Mouse (Mus musculus) embryonic facial prominence, embryonic 11.5 days (tissue): ENCODE data around the gene Ralgps1. TPM values are rescaled to one million over a fixed set of nuclear protein-coding genes. Genes with fewer than 3 reads are reported as not detected.

Experiments used
- ATAC-seq: fragments of 200-750 bp; cut with Nextera tagmentation; replicated peaks from 2 replicates; pipeline ENCODE4 v1.8.0; 2017; ENCODE audit warnings: low read depth; ENCODE audit not compliant: insufficient number of reproducible peaks, low FRiP score, low TSS enrichment
- DNase-seq: peaks from one replicate; pipeline ENCODE4 v3.0.0-alpha.2; 2015; ENCODE audit warnings: low spot score
- H3K27ac ChIP-seq: fragments of 300-500 bp; sonication (generic); replicated peaks from 2 replicates; pipeline ENCODE4 v1.5.1; 2014; ENCODE audit warnings: mild to moderate bottlenecking, low read depth, low read length, control low read depth
- H3K27me3 ChIP-seq: fragments of 300-500 bp; sonication (generic); 2 replicates; pipeline ENCODE4 v1.6.1; 2014; ENCODE audit warnings: mild to moderate bottlenecking, low read length, moderate library complexity, mixed read lengths; ENCODE audit not compliant: control insufficient read depth, insufficient read depth
- H3K36me3 ChIP-seq: fragments of 300-500 bp; sonication (generic); replicated peaks from 2 replicates; pipeline ENCODE4 v1.6.1; 2014; ENCODE audit warnings: low read depth, mild to moderate bottlenecking, low read length, moderate library complexity, mixed read lengths; ENCODE audit not compliant: control insufficient read depth, insufficient read depth
- H3K4me1 ChIP-seq: fragments of 300-500 bp; sonication (generic); 2 replicates; pipeline ENCODE4 v1.6.1; 2014; ENCODE audit warnings: low read length, mixed read lengths; ENCODE audit not compliant: control insufficient read depth, insufficient read depth
- H3K4me2 ChIP-seq: fragments of 300-500 bp; sonication (generic); 2 replicates; pipeline ENCODE4 v1.6.1; 2014; ENCODE audit warnings: low read depth, mild to moderate bottlenecking, control low read depth, low read length, moderate library complexity
- H3K4me3 ChIP-seq: fragments of 300-500 bp; sonication (generic); 2 replicates; pipeline ENCODE4 v1.5.1; 2014; ENCODE audit warnings: low read depth, low read length, control low read depth
- H3K9ac ChIP-seq: fragments of 300-500 bp; sonication (generic); replicated peaks from 2 replicates; pipeline ENCODE4 v1.6.1; 2014; ENCODE audit warnings: mild to moderate bottlenecking, control low read depth, low read length
- H3K9me3 ChIP-seq: fragments of 300-500 bp; sonication (generic); replicated peaks from 2 replicates; pipeline ENCODE4 v1.6.1; 2016; ENCODE audit warnings: mild to moderate bottlenecking, low read length, inconsistent platforms, mixed read lengths; ENCODE audit not compliant: control insufficient read depth
- WGBS: fragments of 180-500 bp; shearing (Covaris S2); extraction: QIAGEN DNeasy Blood & Tissue Kit; methylation state at CpG from one replicate; pipeline ENCODE4 v1.1.7; 2014; 5-methylcytosine and 5-hydroxymethylcytosine counted together
- polyA plus RNA-seq: library from polyadenylated mRNA; unstranded; fragments of >200 nt; fragmentation: Nextera tagmentation; extraction: Ambion mirVana; gene quantifications from 2 replicates; pipeline ENCODE4 v1.2.1, GENCODE M21; 2014

Ralgps1 gene
- polyA plus RNA-seq, 1 experiment from 2014 or later: 3.9 TPM

DNA sequence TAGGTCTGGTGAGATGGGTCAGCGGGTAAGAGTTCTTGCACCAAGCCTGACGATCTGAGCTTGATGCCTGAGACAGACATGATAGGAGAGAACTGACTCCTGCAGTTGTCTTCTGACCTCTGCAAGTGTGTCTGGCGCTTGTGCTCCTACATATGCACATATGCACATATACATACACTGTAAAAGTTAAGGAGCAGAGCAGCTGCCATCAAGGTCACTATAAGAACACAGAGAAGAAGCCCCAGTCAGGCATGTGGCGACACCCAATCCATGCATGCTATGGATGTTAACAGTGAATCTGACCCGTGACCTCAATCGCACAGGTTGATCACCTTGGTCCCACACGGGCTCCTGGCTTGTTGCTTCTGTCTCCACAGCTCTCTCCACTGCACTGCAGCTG lies 145.4 kb downstream of the Ralgps1 start:
- no peaks in the 10 kb centered on the region; the same call in 1 of the 2 replicates for H3K4me1 ChIP-seq
- no peaks in the 10 kb centered on the region; the same call in none of the 2 replicates for H3K36me3 ChIP-seq
- H3K27me3 ChIP-seq: no peaks in the 10 kb centered on the region
- H3K4me2 ChIP-seq: no peak overlapping the region
- no peak overlapping the region for H3K4me3 ChIP-seq
- no peaks in the 10 kb centered on the region for H3K9me3 ChIP-seq
- 90% methylated on average over 7 of the region's 7 CpGs for WGBS
- no peak overlapping the region for H3K27ac ChIP-seq
- DNase-seq (no peak), ATAC-seq (no peak)
- no peak overlapping the region for H3K9ac ChIP-seq

- H3K4me3 ChIP-seq: no peak overlapping the region
- DNase-seq (no peak), ATAC-seq (no peak; the same call in 1 of the 2 replicates)
- no peaks in the 10 kb centered on the region for H3K9me3 ChIP-seq
- no peak overlapping the region for H3K4me2 ChIP-seq
- no peaks in the 10 kb centered on the region; the same call in 1 of the 2 replicates for H3K36me3 ChIP-seq
- no peak overlapping the region for H3K9ac ChIP-seq
- no peaks in the 10 kb centered on the region for H3K27me3 ChIP-seq
- H3K4me1 ChIP-seq: no peaks in the 10 kb centered on the region; the same call in 1 of the 2 replicates
- WGBS: 66% methylated on average over 10 of the region's 10 CpGs
- H3K27ac ChIP-seq: no peak overlapping the region
Measured at GRCm38 (mm10) chr2:33223656-33224358, 147.5 kb downstream of the Ralgps1 start.

DNA sequence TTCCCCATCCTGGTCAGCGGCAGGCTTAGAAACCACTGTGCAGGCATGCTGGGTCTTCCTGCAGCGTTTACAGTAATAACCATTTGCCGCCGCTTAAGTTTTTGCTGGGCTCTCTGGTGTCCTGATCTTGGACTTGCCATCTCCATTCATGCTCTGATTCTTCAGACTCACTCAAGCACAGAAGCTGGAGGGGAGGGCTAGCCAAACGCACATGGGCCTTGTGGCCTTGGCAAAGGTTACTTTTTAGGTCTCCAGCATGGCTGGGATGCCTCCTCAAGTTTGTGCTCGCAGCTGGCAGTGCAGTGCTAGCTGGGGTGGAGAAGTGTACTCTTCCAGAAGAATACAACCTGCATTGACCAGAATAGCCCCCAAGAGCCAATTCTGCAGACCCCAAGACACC lies 148.8 kb downstream of the Ralgps1 start:
- H3K4me1 ChIP-seq: no peaks in the 10 kb centered on the region; the same call in 1 of the 2 replicates
- H3K36me3 ChIP-seq: no peaks in the 10 kb centered on the region; the same call in 1 of the 2 replicates
- WGBS: 87% methylated on average over 6 of the region's 6 CpGs

DNA sequence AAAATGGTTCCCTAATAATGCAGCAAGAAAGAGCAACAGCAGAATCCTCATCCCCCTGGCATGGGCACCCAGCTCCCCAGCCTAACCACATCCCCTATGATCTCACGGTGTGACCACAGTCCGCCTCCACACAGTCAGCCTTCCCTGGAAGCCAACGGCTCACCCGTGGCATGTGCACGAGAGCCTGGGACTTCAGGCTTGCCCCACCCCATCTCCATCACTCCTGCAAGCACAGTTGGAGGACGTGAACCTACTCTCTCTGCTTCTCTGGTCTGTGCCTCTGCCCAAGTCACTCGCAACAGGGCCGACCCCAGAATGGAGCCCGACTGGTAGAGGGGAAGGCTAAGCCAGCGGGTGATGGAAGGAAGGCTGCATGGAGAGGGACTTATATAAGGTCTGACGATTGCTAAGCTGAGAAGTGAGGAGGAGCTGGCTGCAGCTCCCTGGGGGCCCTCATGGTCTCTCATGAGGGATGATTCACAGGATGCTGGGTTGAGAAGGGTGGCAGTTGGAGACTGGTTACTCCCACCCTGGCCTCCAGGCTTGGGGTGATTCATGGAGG lies 149.9 kb downstream of the Ralgps1 start:
- H3K4me1 ChIP-seq: peaks cover 5% of the 10 kb centered on the region
- no peaks in the 10 kb centered on the region for H3K27me3 ChIP-seq
- no peak overlapping the region for H3K27ac ChIP-seq
- H3K4me3 ChIP-seq: no peak overlapping the region
- H3K9me3 ChIP-seq: no peaks in the 10 kb centered on the region
- no peak overlapping the region for H3K9ac ChIP-seq
- WGBS: 89% methylated on average over 11 of the region's 11 CpGs
- no peak overlapping the region for H3K4me2 ChIP-seq
- H3K36me3 ChIP-seq: no peaks in the 10 kb centered on the region; the same call in 1 of the 2 replicates
- DNase-seq (no peak), ATAC-seq (no peak)

More for the DNA sequence above, 148.8 kb downstream of the Ralgps1 start:
- H3K4me3 ChIP-seq: no peak overlapping the region
- DNase-seq (no peak), ATAC-seq (no peak)
- no peaks in the 10 kb centered on the region for H3K9me3 ChIP-seq
- H3K4me2 ChIP-seq: no peak overlapping the region
- H3K9ac ChIP-seq: no peak overlapping the region
- no peaks in the 10 kb centered on the region for H3K27me3 ChIP-seq
- H3K27ac ChIP-seq: no peak overlapping the region

DNA sequence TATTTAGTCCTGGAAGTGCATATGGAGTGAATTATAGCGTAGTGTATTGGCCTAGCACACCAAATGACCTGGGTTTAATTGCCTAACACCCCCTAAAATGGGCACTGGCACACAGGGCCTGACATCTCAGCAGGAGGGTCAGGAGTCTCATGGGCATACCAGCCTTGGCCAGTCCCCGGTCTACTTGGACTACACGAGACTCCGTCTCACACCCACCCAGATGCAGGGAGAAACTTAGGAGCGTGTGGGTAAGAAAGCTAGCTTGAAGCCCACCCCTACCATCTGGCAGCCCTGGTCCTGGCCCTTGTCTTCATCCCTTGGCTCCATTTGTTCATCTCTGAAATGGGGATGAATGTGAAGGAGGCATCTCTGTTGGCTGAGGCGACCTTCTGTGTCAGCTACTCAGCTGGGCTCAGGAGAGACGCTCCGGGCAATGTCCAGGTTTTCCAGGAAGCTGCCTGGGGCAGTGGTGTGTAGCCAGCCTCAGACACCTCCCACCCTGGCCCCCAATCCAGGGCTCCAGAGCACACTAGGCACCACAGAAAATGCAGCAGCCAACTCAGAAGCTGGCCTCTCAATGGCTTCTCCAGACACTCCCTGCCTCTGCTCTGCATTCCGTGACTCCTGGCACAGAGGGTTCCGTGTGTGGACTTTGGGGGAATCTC lies 150.5 kb downstream of the Ralgps1 start:
- no peak overlapping the region for H3K4me2 ChIP-seq
- DNase-seq: peak; percentile 42
- H3K9me3 ChIP-seq: no peaks in the 10 kb centered on the region
- no peak overlapping the region for H3K4me3 ChIP-seq
- peaks cover 5% of the 10 kb centered on the region for H3K4me1 ChIP-seq
- 79% methylated on average over 10 of the region's 10 CpGs for WGBS
- no peak overlapping the region for H3K27ac ChIP-seq
- no peak overlapping the region for H3K9ac ChIP-seq
- H3K36me3 ChIP-seq: no peaks in the 10 kb centered on the region; the same call in 1 of the 2 replicates
- H3K27me3 ChIP-seq: no peaks in the 10 kb centered on the region
- ATAC-seq: no peak

GRCm38 (mm10) chr2:33220246-33220645 lies 151.0 kb downstream of the Ralgps1 start:
- H3K4me1 ChIP-seq: peaks cover 6% of the 10 kb centered on the region
- no peaks in the 10 kb centered on the region for H3K9me3 ChIP-seq
- 61% methylated on average over 6 of the region's 6 CpGs for WGBS
- H3K4me2 ChIP-seq: no peak overlapping the region; the same call in 1 of the 2 replicates
- no peak overlapping the region for H3K4me3 ChIP-seq
- no peak overlapping the region for H3K27ac ChIP-seq
- DNase-seq (no peak), ATAC-seq (no peak)
- H3K36me3 ChIP-seq: no peaks in the 10 kb centered on the region; the same call in 1 of the 2 replicates
- H3K27me3 ChIP-seq: no peaks in the 10 kb centered on the region
- H3K9ac ChIP-seq: no peak overlapping the region; the same call in 1 of the 2 replicates

DNA sequence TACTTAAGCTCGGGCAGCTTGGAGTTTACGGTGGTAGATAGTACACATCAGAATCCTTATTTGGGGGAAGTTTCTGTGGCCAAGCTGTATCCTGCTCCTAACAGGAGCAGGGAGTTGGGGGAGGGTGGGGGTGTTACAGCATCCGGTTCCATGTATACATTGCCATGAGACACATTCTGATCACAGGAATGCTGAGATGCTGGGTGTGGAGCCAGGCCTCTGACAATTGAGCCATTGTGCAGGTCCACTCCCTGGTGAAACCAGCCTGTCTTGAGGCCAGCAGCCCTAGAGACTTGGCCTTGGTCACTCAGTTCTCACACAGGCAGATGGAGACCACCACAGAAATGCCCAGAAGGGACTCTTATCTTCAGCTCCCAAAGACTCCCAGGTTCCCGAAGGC lies 151.6 kb downstream of the Ralgps1 start:
- no peak overlapping the region for H3K4me2 ChIP-seq
- no peaks in the 10 kb centered on the region for H3K27me3 ChIP-seq
- 73% methylated on average over 4 of the region's 4 CpGs for WGBS
- DNase-seq (no peak), ATAC-seq (no peak)
- no peak overlapping the region for H3K27ac ChIP-seq
- H3K36me3 ChIP-seq: no peaks in the 10 kb centered on the region; the same call in 1 of the 2 replicates
- no peak overlapping the region; the same call in 1 of the 2 replicates for H3K9ac ChIP-seq
- no peak overlapping the region for H3K4me3 ChIP-seq
- no peaks in the 10 kb centered on the region for H3K9me3 ChIP-seq
- peaks cover 9% of the 10 kb centered on the region for H3K4me1 ChIP-seq
